Comparison of ENCODE assay signal across 8 mouse cellular contexts in genomic region chr1:34189970-34190369, GRCm38 (mm10).
DNase-seq lines count a peak whose midpoint lies in the region; ATAC-seq and TF ChIP-seq lines count a peak whose summit lies in the region.

No protein-coding gene starts in this region.

- peak; percentile 36 for DNase-seq in forebrain, embryonic 10.5 days (ENCODE audit: extremely low spot score, low spot score)
- no peak for DNase-seq in testis, postnatal 14 days (ENCODE audit: low spot score)
- DNase-seq in cerebellum, postnatal 25 days, result peak; percentile 67 to 78
- DNase-seq in heart, postnatal 4 days, result peak; percentile 71
- no peak for DNase-seq in liver, embryonic 14.5 days (ENCODE audit: low read depth in 3 of 3, low spot score in 3 of 3)
- peak; percentile 39 for DNase-seq in right cerebral cortex, postnatal 25 days

- no peak overlapping the region for H3K4me3 ChIP-seq in forebrain, embryonic 10.5 days
- no peak overlapping the region for H3K4me3 ChIP-seq in forebrain, embryonic 15.5 days
- H3K4me3 ChIP-seq in testis, adult 2 months (ENCODE audit: control insufficient read depth, low read depth, low read length), result no peak overlapping the region
- no peak overlapping the region for H3K4me3 ChIP-seq in liver, embryonic 14.5 days (ENCODE audit: insufficient read depth in 1 of 2, low read depth in 2 of 2, low read length in 2 of 2)

- H3K27me3 ChIP-seq in forebrain, embryonic 10.5 days (ENCODE audit: poor library complexity, severe bottlenecking), result no peaks in the 10 kb centered on the region
- H3K27me3 ChIP-seq in forebrain, embryonic 15.5 days, result no peaks in the 10 kb centered on the region
- no peaks in the 10 kb centered on the region for H3K27me3 ChIP-seq in testis, adult 2 months (ENCODE audit: control insufficient read depth, insufficient read depth, low read length)
- no peaks in the 10 kb centered on the region for H3K27me3 ChIP-seq in liver, embryonic 14.5 days (ENCODE audit: control insufficient read depth, insufficient read depth, low read length)

- no peak for TF ChIP-seq EP300 in liver, embryonic 14.5 days (IDR thresholded peaks at IDR 0.05; ENCODE audit: low read depth)

- WGBS in forebrain, embryonic 10.5 days, result 70% methylated on average over 7 of the region's 7 CpGs
- WGBS in forebrain, embryonic 15.5 days, result 67% methylated on average over 7 of the region's 7 CpGs
- WGBS in liver, embryonic 14.5 days (ENCODE audit: insufficient replicate concordance), result 42% methylated on average over 7 of the region's 7 CpGs

- no peaks in the 10 kb centered on the region for H3K9me3 ChIP-seq in forebrain, embryonic 10.5 days
- no peaks in the 10 kb centered on the region for H3K9me3 ChIP-seq in forebrain, embryonic 15.5 days
- no peaks in the 10 kb centered on the region for H3K9me3 ChIP-seq in liver, embryonic 14.5 days (ENCODE audit: control insufficient read depth, low read length)

- H3K4me1 ChIP-seq in forebrain, embryonic 10.5 days, result 0 out of 2 replicates have a peak, but pooled peaks cover 5% of the 10 kb centered on the region
- no peaks in the 10 kb centered on the region for H3K4me1 ChIP-seq in forebrain, embryonic 15.5 days
- H3K4me1 ChIP-seq in testis, adult 2 months (ENCODE audit: control insufficient read depth, insufficient read depth, low read length), result no peaks in the 10 kb centered on the region
- H3K4me1 ChIP-seq in liver, embryonic 14.5 days (replicated peaks; ENCODE audit: control insufficient read depth in 2 of 2, insufficient read depth in 2 of 2, low read length in 1 of 2), result no peaks in the 10 kb centered on the region

- H3K9ac ChIP-seq in forebrain, embryonic 15.5 days (replicated peaks), result no peak overlapping the region
- H3K9ac ChIP-seq in liver, embryonic 14.5 days (replicated peaks), result no peak overlapping the region

- no peak for ATAC-seq in forebrain, embryonic 15.5 days (replicated peaks)
- ATAC-seq in liver, embryonic 14.5 days (ENCODE audit: insufficient read depth), result no peak

- no peak overlapping the region for H3K4me2 ChIP-seq in forebrain, embryonic 15.5 days (replicated peaks)
- no peak overlapping the region for H3K4me2 ChIP-seq in liver, embryonic 14.5 days (ENCODE audit: low read depth)

- TF ChIP-seq CTCF in testis, adult 2 months (IDR thresholded peaks at IDR 0.05; ENCODE audit: control insufficient read depth, insufficient read depth, insufficient replicate concordance, low read depth, low read length), result peak; percentile 72; the same call in 1 of the 2 replicates
- peak; percentile 70 for TF ChIP-seq CTCF in liver, embryonic 14.5 days (IDR thresholded peaks at IDR 0.05; ENCODE audit: low read depth)

- peaks cover 49% of the 10 kb centered on the region for H3K36me3 ChIP-seq in forebrain, embryonic 10.5 days (replicated peaks)
- H3K36me3 ChIP-seq in forebrain, embryonic 15.5 days, result peaks cover 43% of the 10 kb centered on the region
- H3K36me3 ChIP-seq in testis, adult 2 months (ENCODE audit: control insufficient read depth, insufficient read depth, low read length), result no peaks in the 10 kb centered on the region
- H3K36me3 ChIP-seq in liver, embryonic 14.5 days (replicated peaks; ENCODE audit: control insufficient read depth, insufficient read depth, low read depth), result no peaks in the 10 kb centered on the region

- H3K27ac ChIP-seq in forebrain, embryonic 10.5 days, result no peak overlapping the region
- no peak overlapping the region for H3K27ac ChIP-seq in forebrain, embryonic 15.5 days (replicated peaks)
- H3K27ac ChIP-seq in testis, adult 2 months (ENCODE audit: control insufficient read depth, insufficient read depth, low read depth, low read length), result no peak overlapping the region
- H3K27ac ChIP-seq in liver, embryonic 14.5 days, result no peak overlapping the region

- no peak for TF ChIP-seq POLR2A in testis, adult 2 months (IDR thresholded peaks at IDR 0.05; ENCODE audit: control insufficient read depth, low read depth, low read length)

Comparison
In these comparisons a context has a peak if more than half of its experiments do, and no peak if none do; other contexts are left out.
1. DNase-seq: peak in forebrain, embryonic 10.5 days (single experiment), cerebellum, postnatal 25 days (2 of 2), heart, postnatal 4 days (single experiment) and right cerebral cortex, postnatal 25 days (single experiment); none in testis, postnatal 14 days (single experiment) and liver, embryonic 14.5 days (0 of 3).